Mouse (Mus musculus): Measurements from ENCODE around the gene Vps29. TPM values are rescaled to one million over a fixed set of nuclear protein-coding genes. Genes with fewer than 3 reads are reported as not detected.
"Not testable (repeated sequence)": the region's sequence is repeated elsewhere in the genome, so short reads cannot be mapped to it uniquely, and the experiment has no call there.

Gene Vps29
- polyA plus RNA-seq, 1 experiment: 19.5 TPM

- H3K27ac ChIP-seq (ENCODE audit: insufficient read depth, low read length): peak overlapping the region; percentile 1; the same call in 1 of the 2 replicates
- no peak for DNase-seq (ENCODE audit: low read depth in 1 of 2, low spot score in 2 of 2)
- peaks cover 17% of the 10 kb centered on the region for H3K36me3 ChIP-seq (ENCODE audit: control insufficient read depth, insufficient read depth, low read length)
- 72% methylated on average over 17 of the region's 17 CpGs for WGBS
- no peak overlapping the region for H3K4me3 ChIP-seq (ENCODE audit: extremely low read depth, insufficient read depth, insufficient read length)
- H3K27me3 ChIP-seq (ENCODE audit: control insufficient read depth, insufficient read depth, low read length): no peaks in the 10 kb centered on the region
- peaks cover 41% of the 10 kb centered on the region; the same call in 1 of the 2 replicates for H3K4me1 ChIP-seq (ENCODE audit: control insufficient read depth, insufficient read depth, insufficient read length)
- TF ChIP-seq POLR2A (IDR thresholded peaks at IDR 0.05; ENCODE audit: low read depth, low read length) (no peak), CTCF (IDR thresholded peaks at IDR 0.05; ENCODE audit: extremely low read depth, insufficient read depth, insufficient read length, insufficient replicate concordance) (no peak)
These were observed 41.1 kb upstream of the Vps29 start for GRCm38 (mm10) chr5:122312942-122313684.

- H3K4me1 ChIP-seq (ENCODE audit: control insufficient read depth, insufficient read depth, insufficient read length): peaks cover 41% of the 10 kb centered on the region; the same call in 1 of the 2 replicates
- peak; percentile 59 to 64 for DNase-seq (ENCODE audit: low read depth in 1 of 2, low spot score in 2 of 2)
- no peak overlapping the region for H3K4me3 ChIP-seq (ENCODE audit: extremely low read depth, insufficient read depth, insufficient read length)
- WGBS: 4% methylated on average over 20 of the region's 20 CpGs
- peak overlapping the region; percentile 49 for H3K27ac ChIP-seq (ENCODE audit: insufficient read depth, low read length)
- H3K27me3 ChIP-seq (ENCODE audit: control insufficient read depth, insufficient read depth, low read length): no peaks in the 10 kb centered on the region
- no peak for TF ChIP-seq POLR2A (IDR thresholded peaks at IDR 0.05; ENCODE audit: low read depth, low read length)
- no peak for TF ChIP-seq CTCF (IDR thresholded peaks at IDR 0.05; ENCODE audit: extremely low read depth, insufficient read depth, insufficient read length, insufficient replicate concordance)
- H3K36me3 ChIP-seq (ENCODE audit: control insufficient read depth, insufficient read depth, low read length): peaks cover 15% of the 10 kb centered on the region
These were observed 39.1 kb upstream of the Vps29 start for GRCm38 (mm10) chr5:122314966-122315667.

- no peak for TF ChIP-seq POLR2A (IDR thresholded peaks at IDR 0.05; ENCODE audit: low read depth, low read length)
- TF ChIP-seq CTCF (IDR thresholded peaks at IDR 0.05; ENCODE audit: extremely low read depth, insufficient read depth, insufficient read length, insufficient replicate concordance): no peak
- peaks cover 28% of the 10 kb centered on the region; the same call in 1 of the 2 replicates for H3K4me1 ChIP-seq (ENCODE audit: control insufficient read depth, insufficient read depth, insufficient read length)
- no peak overlapping the region for H3K4me3 ChIP-seq (ENCODE audit: extremely low read depth, insufficient read depth, insufficient read length)
- 31% methylated on average over 11 of the region's 11 CpGs for WGBS
- no peaks in the 10 kb centered on the region for H3K27me3 ChIP-seq (ENCODE audit: control insufficient read depth, insufficient read depth, low read length)
- peak overlapping the region; percentile 46 for H3K27ac ChIP-seq (ENCODE audit: insufficient read depth, low read length)
- DNase-seq (ENCODE audit: low read depth in 1 of 2, low spot score in 2 of 2): peak in 1 of 2 experiments; percentile 18
- H3K36me3 ChIP-seq (ENCODE audit: control insufficient read depth, insufficient read depth, low read length): peaks cover 28% of the 10 kb centered on the region
These were observed 36.7 kb upstream of the Vps29 start for GRCm38 (mm10) chr5:122317329-122318045.

GRCm38 (mm10) chr5:122318100-122318499, 36.1 kb upstream of the Vps29 start:
- H3K4me3 ChIP-seq (ENCODE audit: extremely low read depth, insufficient read depth, insufficient read length): no peak overlapping the region
- peaks cover 31% of the 10 kb centered on the region for H3K36me3 ChIP-seq (ENCODE audit: control insufficient read depth, insufficient read depth, low read length)
- WGBS: 25% methylated on average over 3 of the region's 3 CpGs
- peak; percentile 72 to 75 for DNase-seq (ENCODE audit: low read depth in 1 of 2, low spot score in 2 of 2)
- no peak overlapping the region for H3K27ac ChIP-seq (ENCODE audit: insufficient read depth, low read length)
- no peaks in the 10 kb centered on the region for H3K27me3 ChIP-seq (ENCODE audit: control insufficient read depth, insufficient read depth, low read length)
- H3K4me1 ChIP-seq (ENCODE audit: control insufficient read depth, insufficient read depth, insufficient read length): peaks cover 28% of the 10 kb centered on the region; the same call in 1 of the 2 replicates
- TF ChIP-seq CTCF (IDR thresholded peaks at IDR 0.05; ENCODE audit: extremely low read depth, insufficient read depth, insufficient read length, insufficient replicate concordance) (peak; percentile 54; the same call in 1 of the 2 replicates), POLR2A (IDR thresholded peaks at IDR 0.05; ENCODE audit: low read depth, low read length) (no peak)

- WGBS: 90% methylated on average over 3 of the region's 3 CpGs
- not testable (repeated sequence) for H3K27me3 ChIP-seq (ENCODE audit: control insufficient read depth, insufficient read depth, low read length); H3K4me3 ChIP-seq (ENCODE audit: extremely low read depth, insufficient read depth, insufficient read length); H3K27ac ChIP-seq (ENCODE audit: insufficient read depth, low read length); DNase-seq (ENCODE audit: low read depth in 1 of 2, low spot score in 2 of 2)
- Histone ChIP-seq H3K4me1 (ENCODE audit: control insufficient read depth, insufficient read depth, insufficient read length) (peaks cover 24% of the 10 kb centered on the region; the same call in 1 of the 2 replicates), H3K36me3 (ENCODE audit: control insufficient read depth, insufficient read depth, low read length) (peaks cover 26% of the 10 kb centered on the region)
These were observed 35.2 kb upstream of the Vps29 start for GRCm38 (mm10) chr5:122318976-122319375.

GRCm38 (mm10) chr5:122319474-122320204, 34.5 kb upstream of the Vps29 start:
- no peak overlapping the region for H3K4me3 ChIP-seq (ENCODE audit: extremely low read depth, insufficient read depth, insufficient read length)
- H3K27ac ChIP-seq (ENCODE audit: insufficient read depth, low read length): no peak overlapping the region
- TF ChIP-seq CTCF (IDR thresholded peaks at IDR 0.05; ENCODE audit: extremely low read depth, insufficient read depth, insufficient read length, insufficient replicate concordance) (no peak), POLR2A (IDR thresholded peaks at IDR 0.05; ENCODE audit: low read depth, low read length) (no peak)
- WGBS: 85% methylated on average over 14 of the region's 14 CpGs
- H3K36me3 ChIP-seq (ENCODE audit: control insufficient read depth, insufficient read depth, low read length): peaks cover 28% of the 10 kb centered on the region
- peaks cover 23% of the 10 kb centered on the region; the same call in 1 of the 2 replicates for H3K4me1 ChIP-seq (ENCODE audit: control insufficient read depth, insufficient read depth, insufficient read length)
- no peak for DNase-seq (ENCODE audit: low read depth in 1 of 2, low spot score in 2 of 2)
- H3K27me3 ChIP-seq (ENCODE audit: control insufficient read depth, insufficient read depth, low read length): no peaks in the 10 kb centered on the region
